Mouse (Mus musculus) testis, adult 2 months (tissue): ENCODE measurements around the gene Ltbp1.

Source experiments
- CTCF ChIP-seq: fragments of 200-500 bp; IDR thresholded peaks from 2 replicates; pipeline ENCODE4 v1.5.1; 2012; ENCODE audit warnings: low read depth, mild to moderate bottlenecking, inconsistent platforms, low read length, moderate library complexity; ENCODE audit not compliant: control insufficient read depth, insufficient read depth, insufficient replicate concordance
- POLR2A ChIP-seq: fragments of 200-500 bp; IDR thresholded peaks from 2 replicates; pipeline ENCODE4 v1.6.1; 2012; ENCODE audit warnings: low read depth, mild to moderate bottlenecking, inconsistent platforms, low read length, moderate library complexity; ENCODE audit not compliant: control insufficient read depth

DNA sequence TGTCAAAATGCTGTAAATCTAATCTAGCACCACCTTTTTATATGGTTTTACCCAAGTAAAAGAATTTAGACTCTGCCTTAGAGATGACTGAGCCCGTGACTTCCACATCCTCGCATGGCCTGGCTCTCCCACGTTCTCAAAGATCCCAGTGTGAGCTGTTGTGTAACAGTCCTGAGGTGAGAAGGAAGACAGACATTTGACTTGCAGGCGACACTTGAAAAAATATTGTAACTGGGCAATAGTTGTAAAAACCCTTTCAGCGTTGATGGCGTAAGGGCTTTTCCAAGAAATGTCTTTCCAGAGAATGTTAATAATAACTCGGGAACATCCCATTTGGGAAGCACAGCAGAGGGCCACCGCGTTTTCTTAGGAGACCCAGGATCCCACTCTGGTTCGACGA, 366.3 kb downstream of the Ltbp1 start:
- TF ChIP-seq POLR2A = no peak
- no peak for TF ChIP-seq CTCF
